Mouse (Mus musculus): ENCODE data around the gene Nop10. TPM values are rescaled to one million over a fixed set of nuclear protein-coding genes. Genes with fewer than 3 reads are reported as not detected.

Nop10 gene
- polyA plus RNA-seq (2017; shearing (Covaris generic)) = 100 to 1,000 TPM; 111 to 182 TPM

GRCm38 (mm10) chr2:112261748-112262653 is at the start of gene Nop10:
Gene Nop10 (plus strand): TSS chr2:112261926.

GRCm38 (mm10) chr2:112239212-112239934 is 22.4 kb upstream of the Nop10 start, which contains the start of gene Lpcat4:
Gene Lpcat4 (plus strand): TSS chr2:112239468.

DNA sequence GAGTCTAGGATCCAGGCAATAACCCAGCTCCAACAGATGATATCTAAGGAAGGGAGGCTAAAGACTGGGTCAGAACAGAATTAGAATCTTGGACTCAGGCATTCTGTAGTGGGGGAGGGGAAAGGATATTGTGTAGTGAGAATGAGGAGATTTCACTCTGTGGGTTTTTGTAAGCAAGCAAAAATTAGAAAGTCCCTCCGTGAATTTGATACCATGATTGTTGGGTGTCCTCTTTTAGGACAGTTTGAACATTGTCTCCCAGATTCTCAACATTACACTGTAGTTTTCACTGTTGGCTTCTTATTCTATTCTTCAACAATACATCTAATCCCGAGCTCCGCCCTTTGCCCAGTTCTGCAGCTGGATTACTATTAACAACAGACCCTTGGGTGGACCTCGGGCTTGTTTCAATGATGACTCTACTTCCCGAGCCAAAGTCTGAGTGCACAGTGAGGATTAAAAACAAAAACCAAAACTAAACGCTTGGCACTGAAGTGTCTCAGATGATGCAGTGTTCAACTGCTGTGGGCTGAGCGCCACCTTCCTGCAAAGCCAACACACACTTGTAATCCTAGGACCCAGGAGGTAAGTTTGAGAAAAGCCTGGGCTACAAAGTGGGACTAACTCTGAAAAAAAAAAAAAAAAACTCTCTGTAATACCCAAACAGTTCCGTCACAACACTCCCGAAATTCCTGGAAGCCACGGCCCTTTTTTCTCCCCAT is 2.3 kb upstream of the Nop10 start, which contains the start of gene Nutm1:
Nutm1 (minus strand) TSS at position 51 of the 722 bp plus-strand sequence.

GRCm38 (mm10) chr2:112265448-112266241 is 3.9 kb downstream of the Nop10 start, which contains the start of gene Slc12a6:
Gene Slc12a6 (plus strand): TSS chr2:112265825.

GRCm38 (mm10) chr2:112266242-112266592 is 4.5 kb downstream of the Nop10 start, which contains the start of gene Gm21985:
Gene Gm21985 (plus strand): TSS chr2:112266314.

Other genes with a start within 250 kb of the Nop10 start
- under 1 TPM; 0.04 to 0.05 TPM for gene Olfr1310, start 249.2 kb upstream of the Nop10 start, polyA plus RNA-seq (2017; shearing (Covaris generic))
- gene Olfr1311, start 237.5 kb upstream of the Nop10 start, polyA plus RNA-seq (2017; shearing (Covaris generic)) = under 1 TPM in 1 of 2 experiments, not detected in 1; 0.09 TPM
- under 1 TPM in 1 of 2 experiments, not detected in 1; 0.10 TPM for gene Olfr1312, start 211.7 kb upstream of the Nop10 start, polyA plus RNA-seq (2017; shearing (Covaris generic))
- gene Olfr1313, start 184.1 kb upstream of the Nop10 start, polyA plus RNA-seq (2017; shearing (Covaris generic)) = not detected
- not detected for gene Olfr1314, start 165.1 kb upstream of the Nop10 start, polyA plus RNA-seq (2017; shearing (Covaris generic))
- gene Olfr1315-ps1, start 146.5 kb upstream of the Nop10 start, polyA plus RNA-seq (2017; shearing (Covaris generic)) = not detected
- not detected for gene Olfr1316, start 126.9 kb upstream of the Nop10 start, polyA plus RNA-seq (2017; shearing (Covaris generic))
- gene Olfr1317, start 121.6 kb upstream of the Nop10 start, polyA plus RNA-seq (2017; shearing (Covaris generic)) = under 1 TPM in 1 of 2 experiments, not detected in 1; 0.07 TPM
- gene Olfr1318, start 107.7 kb upstream of the Nop10 start, polyA plus RNA-seq (2017; shearing (Covaris generic)) = under 1 TPM in 1 of 2 experiments, not detected in 1; 0.05 TPM
- 100 to 1,000 TPM in 1 of 2 experiments, 10 to 100 TPM in 1; 46.0 to 104 TPM for gene Lpcat4, start 22.5 kb upstream of the Nop10 start, polyA plus RNA-seq (2017; shearing (Covaris generic))
- under 1 TPM; 0.04 to 0.22 TPM for gene Nutm1, start 2.6 kb upstream of the Nop10 start, polyA plus RNA-seq (2017; shearing (Covaris generic))
- gene Slc12a6, start 3.9 kb downstream of the Nop10 start, polyA plus RNA-seq (2017; shearing (Covaris generic)) = 10 to 100 TPM; 45.4 to 84.5 TPM
- not detected for gene Gm21985, start 4.4 kb downstream of the Nop10 start, polyA plus RNA-seq (2017; shearing (Covaris generic))
- 100 to 1,000 TPM in 1 of 2 experiments, 10 to 100 TPM in 1; 78.1 to 106 TPM for gene Emc4, start 106.1 kb downstream of the Nop10 start, polyA plus RNA-seq (2017; shearing (Covaris generic))
- 10 to 100 TPM; 21.9 to 25.6 TPM for gene Katnbl1, start 117.3 kb downstream of the Nop10 start, polyA plus RNA-seq (2017; shearing (Covaris generic))
- gene Emc7, start 193.1 kb downstream of the Nop10 start, polyA plus RNA-seq (2017; shearing (Covaris generic)) = 10 to 100 TPM; 19.0 to 20.7 TPM
- not detected for gene Chrm5, start 218.8 kb downstream of the Nop10 start, polyA plus RNA-seq (2017; shearing (Covaris generic))
- 10 to 100 TPM; 48.8 to 79.8 TPM for gene Aven, start 231.0 kb downstream of the Nop10 start, polyA plus RNA-seq (2017; shearing (Covaris generic))